Mouse (Mus musculus): ENCODE data around the gene Olfr20. TPM values are rescaled to one million over a fixed set of nuclear protein-coding genes. Genes with fewer than 3 reads are reported as not detected.
"Not testable (repeated sequence)": the region's sequence is repeated elsewhere in the genome, so short reads cannot be mapped to it uniquely, and the experiment has no call there.

Olfr20 gene
- not detected in 2 replicates for total RNA-seq (2014; fragmentation: Nextera tagmentation)
- not detected in 2 replicates for total RNA-seq (2017)

DNA sequence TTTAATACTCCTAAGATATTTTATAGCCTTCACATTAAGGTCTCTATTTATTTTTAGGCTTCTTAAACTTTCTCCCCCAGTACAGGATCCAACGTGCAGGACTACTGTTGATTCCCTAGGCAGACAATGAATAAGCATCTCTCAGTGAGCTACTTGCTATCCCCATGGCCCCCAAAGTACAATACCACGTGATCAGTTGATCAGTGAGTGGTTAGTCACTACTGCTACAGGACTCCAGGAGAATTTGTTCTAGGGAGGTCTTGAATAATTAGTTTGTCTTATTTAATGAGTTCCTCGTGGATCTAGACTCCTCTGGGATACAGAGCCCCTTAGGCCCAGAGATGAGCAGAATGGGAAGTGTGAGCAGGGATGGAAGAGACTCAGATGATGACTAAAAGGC lies at the start of gene Olfr20:
Olfr20 (plus strand) TSS at position 301 of the 400 bp plus-strand sequence.
- no peak for ATAC-seq (replicated peaks; ENCODE audit: poor library complexity, severe bottlenecking)

DNA sequence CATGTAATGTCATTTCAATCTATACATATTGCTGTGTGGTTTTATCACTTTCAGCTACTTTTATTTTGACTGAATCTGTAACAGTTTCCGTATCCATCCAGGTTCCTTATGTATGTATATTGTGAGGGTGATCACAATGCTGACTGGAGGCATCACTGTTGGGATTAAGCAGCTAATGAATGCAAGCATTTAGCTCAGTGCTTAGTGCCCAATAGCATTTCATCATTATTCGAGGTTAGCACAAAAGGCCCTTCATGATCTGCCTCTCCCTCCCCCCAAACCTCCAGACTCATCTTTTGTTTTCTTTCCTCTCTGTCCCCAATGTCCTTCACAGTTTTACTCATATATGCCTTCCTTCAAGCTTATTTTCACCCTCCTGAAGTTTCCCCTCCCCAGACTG lies 47.5 kb upstream of the Olfr20 start:
- no peak for ATAC-seq (replicated peaks; ENCODE audit: poor library complexity, severe bottlenecking)

DNA sequence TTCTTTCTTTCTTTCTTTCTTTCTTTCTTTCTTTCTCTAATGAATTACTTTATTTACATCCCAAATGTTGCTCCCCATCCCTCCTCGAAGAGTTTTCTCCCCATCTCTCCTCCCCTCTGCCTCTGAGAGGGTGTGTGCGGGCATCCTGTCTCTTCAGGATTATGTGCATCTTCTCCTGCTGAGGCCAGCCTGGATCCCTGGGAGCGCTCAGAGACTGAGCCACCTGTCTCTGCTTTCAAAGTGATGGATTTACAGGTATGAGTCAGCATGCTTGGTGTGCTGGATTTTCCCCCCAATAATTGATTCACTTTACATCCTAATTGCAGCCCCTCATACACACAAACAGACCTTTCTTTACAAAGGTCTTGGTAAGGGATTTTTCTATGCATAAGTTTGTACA lies 34.6 kb upstream of the Olfr20 start:
- no peak for ATAC-seq (replicated peaks; ENCODE audit: poor library complexity, severe bottlenecking)

DNA sequence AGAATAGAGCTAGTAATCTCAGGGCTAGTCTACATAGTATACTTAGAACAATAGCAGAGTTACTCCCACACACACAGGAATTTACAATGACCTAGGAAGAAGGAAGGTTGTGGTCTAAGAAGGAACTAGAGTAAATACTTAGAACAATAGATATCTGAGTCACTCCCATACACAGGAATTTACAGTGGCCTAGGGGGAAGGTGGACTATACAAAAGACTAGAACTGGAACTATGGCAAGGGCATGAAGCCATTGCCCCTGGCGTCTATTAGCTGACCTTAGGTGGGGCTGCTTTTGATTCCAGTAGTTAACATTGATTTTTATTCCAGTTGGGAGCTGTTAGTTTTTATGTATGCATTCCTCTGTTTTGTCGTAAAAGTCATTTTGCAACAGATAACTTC lies 32.0 kb upstream of the Olfr20 start:
- not testable (repeated sequence) for ATAC-seq (replicated peaks; ENCODE audit: poor library complexity, severe bottlenecking)

DNA sequence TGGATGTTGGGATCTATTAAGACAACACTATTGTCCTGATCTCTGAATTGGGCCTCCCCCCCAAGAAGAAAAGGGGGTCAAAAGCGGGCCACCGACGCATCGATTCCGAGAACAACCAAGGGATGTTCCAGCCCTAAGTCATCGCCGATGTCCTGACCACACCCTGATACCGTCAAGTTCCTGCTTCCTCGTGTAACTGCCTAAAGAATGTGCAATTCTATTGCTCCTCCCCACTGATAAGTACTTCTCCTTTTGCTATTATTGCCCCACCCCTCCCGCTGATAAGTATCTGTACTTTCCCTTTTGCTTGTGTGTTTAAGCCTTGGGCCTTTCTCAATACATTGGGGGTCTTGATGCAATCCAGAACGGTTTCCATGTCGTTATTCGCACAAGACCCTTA lies 29.5 kb upstream of the Olfr20 start:
- ATAC-seq (replicated peaks; ENCODE audit: poor library complexity, severe bottlenecking), result not testable (repeated sequence)

DNA sequence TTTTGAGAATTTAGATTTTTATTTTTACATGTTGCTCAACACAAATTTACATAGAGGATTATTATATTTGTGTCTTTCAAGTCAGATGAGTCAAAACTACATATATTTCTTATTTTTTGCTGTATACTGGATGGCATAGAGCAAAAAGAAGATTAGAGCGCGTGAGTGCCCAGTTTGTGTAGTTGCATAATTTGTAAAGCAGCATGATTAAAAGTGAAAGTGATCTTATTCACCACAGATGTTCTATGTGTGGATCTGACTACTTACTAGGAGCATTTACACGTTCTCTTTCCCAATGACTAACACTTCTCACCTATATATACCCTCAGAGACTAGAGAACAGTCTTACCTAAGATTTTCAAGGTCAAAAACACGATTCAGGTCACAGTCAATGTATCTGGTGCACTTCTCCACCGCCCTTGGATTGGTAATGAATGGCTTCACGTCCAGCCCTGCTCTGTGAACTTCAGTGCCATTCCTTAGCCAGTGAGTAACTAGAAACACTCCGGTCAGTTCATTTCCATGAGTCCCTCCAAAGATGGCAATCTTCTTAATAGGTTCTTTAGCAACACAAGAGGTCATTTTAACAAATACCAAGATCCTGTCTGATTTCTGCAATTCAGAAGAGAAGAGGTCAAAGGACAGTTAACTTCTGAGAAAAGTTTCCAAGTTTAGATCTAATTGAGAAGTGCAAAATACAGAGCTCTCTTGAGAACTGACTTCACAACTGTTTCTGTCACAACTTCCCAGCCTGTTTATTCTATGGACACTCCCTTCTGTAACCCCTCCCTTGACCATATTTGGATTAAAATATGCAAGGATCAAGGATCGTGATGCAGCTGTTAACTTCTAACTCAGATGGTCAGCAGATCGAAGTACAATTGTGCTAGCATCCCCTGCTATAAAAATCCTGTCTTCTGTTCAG lies 26.4 kb upstream of the Olfr20 start:
- no peak; the same call in 1 of the 2 replicates for ATAC-seq (replicated peaks; ENCODE audit: poor library complexity, severe bottlenecking)

DNA sequence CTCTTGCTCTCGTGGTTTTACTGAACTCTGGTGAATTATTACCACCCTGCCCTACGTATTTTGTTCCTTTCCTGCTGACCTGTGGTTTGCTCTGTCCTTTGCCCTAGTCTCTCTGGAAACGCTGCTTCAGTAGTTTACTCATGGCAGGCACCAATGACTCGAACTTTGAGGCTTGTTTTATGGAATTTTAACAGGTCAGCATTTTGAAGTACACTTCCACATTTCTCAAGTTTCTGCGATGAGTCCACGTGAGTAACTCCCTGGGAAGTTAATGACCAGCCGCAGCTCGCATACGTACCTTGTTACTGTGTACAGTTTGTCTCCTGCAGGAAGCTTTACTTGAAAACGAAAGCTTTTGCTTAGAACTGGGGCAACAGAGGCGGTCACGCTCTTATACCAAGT lies 24.1 kb upstream of the Olfr20 start:
- peak; percentile 67 for ATAC-seq (replicated peaks; ENCODE audit: poor library complexity, severe bottlenecking)

DNA sequence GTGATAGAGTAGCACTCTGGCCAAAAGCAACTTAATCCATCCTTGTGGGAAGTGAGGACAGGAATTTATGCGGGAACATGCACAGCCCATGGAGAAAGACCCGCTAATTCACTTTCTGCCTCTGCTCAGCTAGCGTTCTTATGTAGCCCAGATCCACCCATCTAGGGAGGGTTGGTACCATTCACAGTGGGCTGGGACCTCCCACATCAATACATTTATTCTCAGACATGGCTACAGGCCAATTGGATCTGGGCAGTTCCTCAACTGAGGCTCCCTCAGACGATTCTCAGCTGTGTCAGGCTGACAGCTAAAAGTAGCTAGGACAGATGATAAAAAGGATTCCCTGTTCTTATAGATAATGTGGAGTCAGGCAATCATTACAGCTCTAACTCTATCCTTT lies 23.2 kb upstream of the Olfr20 start:
- ATAC-seq (replicated peaks; ENCODE audit: poor library complexity, severe bottlenecking), result no peak

DNA sequence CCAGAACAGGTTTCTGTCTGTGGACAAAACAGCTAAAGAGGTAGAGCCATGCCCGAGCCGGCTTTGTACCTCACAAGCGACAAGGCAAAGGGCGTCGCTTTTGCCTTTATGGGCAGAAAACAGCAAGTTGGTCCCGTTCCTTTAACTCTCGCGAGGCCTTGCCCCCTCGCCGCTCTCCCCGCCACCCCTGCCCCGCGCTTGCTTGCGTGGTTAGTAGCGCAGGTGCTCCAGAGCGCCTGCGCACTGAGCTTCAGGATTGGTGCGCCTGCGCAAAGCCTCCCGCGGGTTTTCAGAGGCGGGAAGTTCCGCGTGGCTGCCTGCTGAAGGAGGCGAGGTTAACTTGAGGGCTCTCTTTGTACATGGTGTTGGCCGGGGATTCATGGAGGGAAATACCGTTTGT lies 21.1 kb upstream of the Olfr20 start, which contains the start of the genes Aspa, Gm49340 and Spata22:
Aspa (minus strand) TSS at position 155 of the 400 bp plus-strand sequence.
Gm49340 (plus strand) TSS at position 300 of the 400 bp plus-strand sequence.
Spata22 (plus strand) TSS at position 300 of the 400 bp plus-strand sequence.
- no peak for ATAC-seq (replicated peaks; ENCODE audit: poor library complexity, severe bottlenecking)

DNA sequence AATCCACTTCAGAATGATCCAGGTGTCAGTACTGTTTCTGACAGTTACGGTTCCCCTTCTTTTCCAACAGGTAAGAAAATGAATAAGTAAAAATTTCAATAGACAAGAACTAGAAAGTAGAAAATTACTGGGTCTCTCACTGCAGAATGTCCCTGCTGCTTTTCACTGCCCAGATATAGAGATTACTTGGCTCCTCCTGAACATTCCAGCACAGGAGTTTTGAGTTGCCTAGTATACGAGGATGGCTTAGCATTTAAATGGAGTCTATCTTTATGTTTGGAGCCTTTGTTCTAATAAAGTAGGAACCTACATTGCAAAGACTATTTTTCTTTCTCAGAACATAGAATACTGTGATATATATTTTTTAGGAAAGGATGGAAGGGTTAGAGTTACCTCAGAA lies 17.2 kb upstream of the Olfr20 start:
- ATAC-seq (replicated peaks; ENCODE audit: poor library complexity, severe bottlenecking), result no peak

DNA sequence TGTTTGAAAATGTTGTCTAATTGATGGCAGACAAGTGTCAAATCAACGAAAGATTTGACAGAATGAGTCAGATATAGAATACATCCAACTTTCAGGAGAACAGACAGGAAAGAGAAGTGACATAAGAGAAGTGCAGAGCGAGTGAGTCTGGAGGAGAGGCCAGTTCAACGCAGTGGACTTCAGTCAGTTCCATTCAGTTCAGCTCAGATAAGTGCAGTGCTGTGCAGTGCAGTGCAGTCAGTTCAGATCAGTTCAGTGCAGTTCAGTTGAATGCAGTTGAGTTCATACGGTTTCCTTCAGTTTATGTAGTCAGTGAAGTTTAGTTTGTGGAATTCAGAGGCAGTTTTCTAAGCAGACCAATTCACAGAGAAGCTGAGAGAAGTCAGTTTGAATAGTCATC lies 13.7 kb upstream of the Olfr20 start:
- no peak for ATAC-seq (replicated peaks; ENCODE audit: poor library complexity, severe bottlenecking)

DNA sequence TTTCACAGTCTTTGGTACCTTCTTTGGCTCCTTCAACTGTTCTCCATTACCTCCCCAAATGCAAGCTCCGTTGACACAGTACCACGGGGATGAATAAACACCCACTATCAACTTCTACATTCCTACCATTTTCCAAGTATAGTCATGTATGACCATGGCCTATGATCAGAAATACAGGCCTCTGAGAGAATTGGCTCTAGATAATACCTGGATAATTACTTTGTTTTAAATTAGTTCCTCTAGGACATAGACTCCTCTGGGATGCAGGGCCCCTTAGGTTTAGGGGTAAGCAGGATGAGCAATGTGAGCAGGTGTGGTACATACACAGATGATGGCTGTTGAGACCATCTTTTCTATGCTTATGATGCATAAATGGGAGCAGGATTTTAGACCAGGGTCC lies 20.4 kb downstream of the Olfr20 start, which contains the start of gene Olfr376:
Olfr376 (plus strand) TSS at position 301 of the 400 bp plus-strand sequence.
- ATAC-seq (replicated peaks; ENCODE audit: poor library complexity, severe bottlenecking), result no peak

DNA sequence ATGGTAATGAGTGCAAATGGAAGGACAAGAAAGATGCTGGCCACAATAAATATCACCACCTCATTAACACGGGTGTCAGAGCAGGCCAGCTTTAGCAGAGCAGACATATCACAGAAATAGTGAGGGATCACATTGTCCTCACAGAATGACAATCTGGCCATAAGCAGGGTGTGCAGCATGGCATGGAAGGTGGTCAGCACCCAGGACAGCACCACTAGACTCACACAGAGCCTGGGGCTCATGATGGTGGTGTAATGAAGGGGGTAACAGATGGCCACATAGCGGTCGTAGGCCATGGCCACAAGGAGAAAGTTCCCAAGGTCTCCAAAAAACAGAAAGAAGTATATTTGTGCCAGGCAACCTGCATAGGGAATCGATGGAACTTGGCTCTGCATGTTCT lies 44.8 kb downstream of the Olfr20 start:
- no peak for ATAC-seq (replicated peaks; ENCODE audit: poor library complexity, severe bottlenecking)

DNA sequence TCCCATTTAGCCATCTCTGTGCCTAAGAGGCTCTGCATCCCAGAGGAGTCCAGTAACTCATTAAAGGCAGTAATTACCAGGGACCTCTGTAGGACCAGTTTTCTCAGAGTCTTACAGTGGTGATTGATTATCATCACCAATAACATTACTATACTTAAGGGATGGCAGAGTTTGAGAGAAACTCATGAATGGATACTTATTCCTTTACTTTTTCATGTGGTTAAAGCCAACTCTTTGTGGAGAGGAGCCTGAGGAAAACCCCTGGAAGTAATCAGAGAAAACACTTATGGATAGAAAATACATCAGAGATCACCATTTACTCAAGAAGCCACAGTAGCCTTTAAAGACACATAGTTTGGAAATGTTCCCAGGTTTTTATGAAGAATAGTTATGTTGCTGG lies 48.9 kb downstream of the Olfr20 start, which contains the start of gene Olfr1:
Olfr1 (minus strand) TSS at position 101 of the 400 bp plus-strand sequence.
- ATAC-seq (replicated peaks; ENCODE audit: poor library complexity, severe bottlenecking), result no peak

Other genes with a start within 250 kb of the Olfr20 start
- gene Haspin, start 212.5 kb upstream of the Olfr20 start, total RNA-seq (2014; fragmentation: Nextera tagmentation), result 15.6 and 18.7 TPM in 2 replicates
- gene Haspin, start 212.5 kb upstream of the Olfr20 start, total RNA-seq (2017), result 20.5 and 23.0 TPM in 2 replicates
- gene P2rx5, start 190.4 kb upstream of the Olfr20 start, total RNA-seq (2014; fragmentation: Nextera tagmentation), result not detected in 2 replicates
- not detected in 2 replicates for gene P2rx5, start 190.4 kb upstream of the Olfr20 start, total RNA-seq (2017)
- 71.0 and 77.9 TPM in 2 replicates for gene Emc6, start 173.7 kb upstream of the Olfr20 start, total RNA-seq (2014; fragmentation: Nextera tagmentation)
- 50.7 and 76.5 TPM in 2 replicates for gene Emc6, start 173.7 kb upstream of the Olfr20 start, total RNA-seq (2017)
- gene Tax1bp3, start 173.7 kb upstream of the Olfr20 start, total RNA-seq (2014; fragmentation: Nextera tagmentation), result 10.4 and 19.9 TPM in 2 replicates
- gene Tax1bp3, start 173.7 kb upstream of the Olfr20 start, total RNA-seq (2017), result 6.3 and 11.7 TPM in 2 replicates
- gene Ctns, start 151.7 kb upstream of the Olfr20 start, total RNA-seq (2014; fragmentation: Nextera tagmentation), result 24.7 and 26.8 TPM in 2 replicates
- 15.6 and 17.5 TPM in 2 replicates for gene Ctns, start 151.7 kb upstream of the Olfr20 start, total RNA-seq (2017)
- gene Shpk, start 151.3 kb upstream of the Olfr20 start, total RNA-seq (2014; fragmentation: Nextera tagmentation), result 1.8 and 1.9 TPM in 2 replicates
- 1.8 and 3.1 TPM in 2 replicates for gene Shpk, start 151.3 kb upstream of the Olfr20 start, total RNA-seq (2017)
- gene Trpv1, start 116.5 kb upstream of the Olfr20 start, total RNA-seq (2014; fragmentation: Nextera tagmentation), result not detected in 2 replicates
- not detected in 2 replicates for gene Trpv1, start 116.5 kb upstream of the Olfr20 start, total RNA-seq (2017)
- not detected in 2 replicates for gene Trpv3, start 83.4 kb upstream of the Olfr20 start, total RNA-seq (2014; fragmentation: Nextera tagmentation)
- not detected in 2 replicates for gene Trpv3, start 83.4 kb upstream of the Olfr20 start, total RNA-seq (2017)
- gene Aspa, start 21.2 kb upstream of the Olfr20 start, total RNA-seq (2014; fragmentation: Nextera tagmentation), result not detected in 2 replicates
- gene Aspa, start 21.2 kb upstream of the Olfr20 start, total RNA-seq (2017), result 0.62 and 1.9 TPM in 2 replicates
- not detected in 2 replicates for gene Gm49340, start 21.0 kb upstream of the Olfr20 start, total RNA-seq (2014; fragmentation: Nextera tagmentation)
- not detected in 2 replicates for gene Gm49340, start 21.0 kb upstream of the Olfr20 start, total RNA-seq (2017)
- gene Spata22, start 21.0 kb upstream of the Olfr20 start, total RNA-seq (2014; fragmentation: Nextera tagmentation), result not detected in 2 replicates
- not detected in 2 replicates for gene Spata22, start 21.0 kb upstream of the Olfr20 start, total RNA-seq (2017)
- gene Olfr376, start 20.5 kb downstream of the Olfr20 start, total RNA-seq (2014; fragmentation: Nextera tagmentation), result not detected in 2 replicates
- not detected in 2 replicates for gene Olfr376, start 20.5 kb downstream of the Olfr20 start, total RNA-seq (2017)
- gene Olfr1, start 48.8 kb downstream of the Olfr20 start, total RNA-seq (2014; fragmentation: Nextera tagmentation), result not detected in 2 replicates
- gene Olfr1, start 48.8 kb downstream of the Olfr20 start, total RNA-seq (2017), result not detected in 2 replicates
- gene Olfr378, start 77.7 kb downstream of the Olfr20 start, total RNA-seq (2014; fragmentation: Nextera tagmentation), result not detected in 2 replicates
- gene Olfr378, start 77.7 kb downstream of the Olfr20 start, total RNA-seq (2017), result not detected in 2 replicates
- gene Olfr380, start 106.7 kb downstream of the Olfr20 start, total RNA-seq (2014; fragmentation: Nextera tagmentation), result not detected in 2 replicates
- gene Olfr380, start 106.7 kb downstream of the Olfr20 start, total RNA-seq (2017), result not detected in 2 replicates
- gene Olfr381, start 140.8 kb downstream of the Olfr20 start, total RNA-seq (2014; fragmentation: Nextera tagmentation), result not detected in 2 replicates
- gene Olfr381, start 140.8 kb downstream of the Olfr20 start, total RNA-seq (2017), result not detected in 2 replicates
- not detected in 2 replicates for gene Olfr382, start 166.4 kb downstream of the Olfr20 start, total RNA-seq (2014; fragmentation: Nextera tagmentation)
- not detected in 2 replicates for gene Olfr382, start 166.4 kb downstream of the Olfr20 start, total RNA-seq (2017)
- not detected in 2 replicates for gene Olfr385, start 242.2 kb downstream of the Olfr20 start, total RNA-seq (2014; fragmentation: Nextera tagmentation)
- not detected in 2 replicates for gene Olfr385, start 242.2 kb downstream of the Olfr20 start, total RNA-seq (2017)
- gene Olfr384, start 247.8 kb downstream of the Olfr20 start, total RNA-seq (2014; fragmentation: Nextera tagmentation), result not detected in 2 replicates
- gene Olfr384, start 247.8 kb downstream of the Olfr20 start, total RNA-seq (2017), result not detected in 2 replicates

Data from granulocyte monocyte progenitor cell, adult 5-6 weeks (primary cell).